Mouse (Mus musculus): ENCODE measurements around the gene Gdpd1. TPM values are rescaled to one million over a fixed set of nuclear protein-coding genes. Genes with fewer than 3 reads are reported as not detected.

Gdpd1 gene
- polyA plus RNA-seq, 1 experiment, result 1.9 TPM

DNA sequence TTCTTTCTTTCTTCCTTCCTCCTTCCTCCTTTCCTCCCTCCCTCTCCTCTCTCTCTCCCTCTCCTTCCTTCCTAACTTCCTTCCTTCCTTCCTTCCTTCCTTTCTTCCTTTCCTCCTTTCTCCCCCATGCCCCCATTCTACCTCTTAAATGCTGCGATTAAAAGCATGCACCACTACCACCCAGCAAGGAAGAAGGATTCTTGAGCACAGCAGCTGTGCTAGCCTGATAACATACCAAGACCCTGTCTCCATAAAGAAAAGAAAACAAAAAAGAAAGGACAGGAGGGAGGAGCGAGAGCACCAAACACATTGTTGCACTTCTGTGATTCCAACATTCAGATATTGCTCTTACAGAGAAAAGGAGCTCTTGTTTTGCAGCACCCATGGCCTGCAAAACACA is 13.3 kb upstream of the Gdpd1 start:
- no peak for DNase-seq (ENCODE audit: low read depth in 1 of 2, low spot score in 2 of 2)
- TF ChIP-seq CTCF (IDR thresholded peaks at IDR 0.05; ENCODE audit: extremely low read depth, insufficient read depth, insufficient read length, insufficient replicate concordance) (no peak), POLR2A (IDR thresholded peaks at IDR 0.05; ENCODE audit: low read depth, low read length) (no peak)
- Histone ChIP-seq H3K4me1 (ENCODE audit: control insufficient read depth, insufficient read depth, insufficient read length) (peaks cover 11% of the 10 kb centered on the region), H3K36me3 (ENCODE audit: control insufficient read depth, insufficient read depth, low read length) (peaks cover 4% of the 10 kb centered on the region), H3K4me3 (ENCODE audit: extremely low read depth, insufficient read depth, insufficient read length) (no peak overlapping the region), H3K27ac (ENCODE audit: insufficient read depth, low read length) (no peak overlapping the region), H3K27me3 (ENCODE audit: control insufficient read depth, insufficient read depth, low read length) (no peaks in the 10 kb centered on the region)
- 45% methylated on average over 2 of the region's 2 CpGs for WGBS

DNA sequence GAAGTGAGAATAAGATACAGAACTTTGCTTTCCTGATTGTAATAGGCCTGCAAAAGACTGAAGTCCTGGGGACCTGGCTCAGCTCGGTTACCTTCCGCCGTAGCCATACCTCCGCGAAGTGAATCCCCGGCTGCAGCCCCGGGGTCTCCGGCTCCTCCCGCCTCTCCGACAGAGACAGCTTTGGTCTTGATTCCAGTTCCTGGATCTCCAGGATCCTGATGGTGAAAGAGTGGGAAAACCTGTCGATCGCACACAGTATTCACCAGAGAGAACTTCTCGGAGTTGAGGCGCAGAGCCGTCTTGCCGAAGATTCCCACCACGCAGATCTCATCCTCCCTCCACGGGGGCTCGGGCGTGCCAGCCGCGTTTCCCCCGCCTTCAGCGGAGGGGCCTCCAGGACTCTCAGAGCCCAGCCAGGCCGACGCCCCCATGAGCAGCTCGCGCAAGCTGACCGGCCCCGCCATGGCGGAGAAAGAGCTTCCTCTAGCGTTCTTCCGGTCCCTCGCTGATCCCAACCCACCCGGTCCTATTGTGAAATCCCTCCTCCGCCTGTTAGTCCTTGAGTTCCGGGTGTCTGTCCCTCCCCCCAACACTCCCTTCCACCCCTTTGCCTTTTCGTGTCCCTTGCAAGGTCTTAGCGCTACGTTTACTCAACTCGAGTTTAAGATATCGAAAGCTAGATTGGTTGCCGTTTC is 12.6 kb upstream of the Gdpd1 start, which contains the start of gene Smg8:
Smg8 (minus strand) TSS at position 485 of the 695 bp plus-strand sequence.
- peak; percentile 68; the same call in 1 of the 2 replicates for TF ChIP-seq POLR2A (IDR thresholded peaks at IDR 0.05; ENCODE audit: low read depth, low read length)
- TF ChIP-seq CTCF (IDR thresholded peaks at IDR 0.05; ENCODE audit: extremely low read depth, insufficient read depth, insufficient read length, insufficient replicate concordance), result no peak
- Histone ChIP-seq H3K27me3 (ENCODE audit: control insufficient read depth, insufficient read depth, low read length) (no peaks in the 10 kb centered on the region), H3K36me3 (ENCODE audit: control insufficient read depth, insufficient read depth, low read length) (peaks cover 9% of the 10 kb centered on the region), H3K27ac (ENCODE audit: insufficient read depth, low read length) (peak within 1 kb of the TSS; percentile 48), H3K4me3 (ENCODE audit: extremely low read depth, insufficient read depth, insufficient read length) (peak within 1 kb of the TSS; percentile 93), H3K4me1 (ENCODE audit: control insufficient read depth, insufficient read depth, insufficient read length) (peaks cover 11% of the 10 kb centered on the region)
- peak; percentile 73 to 74 for DNase-seq (ENCODE audit: low read depth in 1 of 2, low spot score in 2 of 2)
- under 1% methylated on average over 43 of the region's 43 CpGs for WGBS

DNA sequence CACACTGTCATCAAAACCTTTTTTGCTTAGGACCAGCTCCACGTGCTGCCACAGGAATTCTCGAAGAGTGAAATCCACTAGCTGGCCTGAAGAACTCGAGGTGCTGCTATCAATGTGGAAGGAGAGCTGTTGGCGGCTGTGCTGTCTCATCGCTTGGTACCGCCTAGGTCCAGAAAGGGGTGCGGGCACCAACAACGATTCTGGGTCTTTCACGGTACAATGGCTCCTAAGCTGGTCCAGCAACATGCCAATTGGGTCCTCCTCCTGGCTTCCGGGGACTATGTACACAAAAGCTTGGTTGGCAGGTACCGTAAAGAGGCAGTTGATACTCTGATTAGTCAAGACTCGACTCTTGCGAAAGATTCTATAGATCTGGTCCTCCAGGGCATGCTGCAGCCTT is 11.6 kb upstream of the Gdpd1 start:
- no peak for TF ChIP-seq CTCF (IDR thresholded peaks at IDR 0.05; ENCODE audit: extremely low read depth, insufficient read depth, insufficient read length, insufficient replicate concordance)
- no peak overlapping the region for H3K27ac ChIP-seq (ENCODE audit: insufficient read depth, low read length)
- H3K27me3 ChIP-seq (ENCODE audit: control insufficient read depth, insufficient read depth, low read length), result no peaks in the 10 kb centered on the region
- no peak for DNase-seq (ENCODE audit: low read depth in 1 of 2, low spot score in 2 of 2)
- WGBS, result 91% methylated on average over 13 of the region's 13 CpGs
- peaks cover 11% of the 10 kb centered on the region for H3K36me3 ChIP-seq (ENCODE audit: control insufficient read depth, insufficient read depth, low read length)
- H3K4me1 ChIP-seq (ENCODE audit: control insufficient read depth, insufficient read depth, insufficient read length), result peaks cover 11% of the 10 kb centered on the region
- H3K4me3 ChIP-seq (ENCODE audit: extremely low read depth, insufficient read depth, insufficient read length), result peak overlapping the region; percentile 2; the same call in 1 of the 2 replicates

- no peak overlapping the region for H3K4me3 ChIP-seq (ENCODE audit: extremely low read depth, insufficient read depth, insufficient read length)
- peaks cover 11% of the 10 kb centered on the region for H3K4me1 ChIP-seq (ENCODE audit: control insufficient read depth, insufficient read depth, insufficient read length)
- WGBS, result 95% methylated on average over 1 of the region's 1 CpGs
- H3K27ac ChIP-seq (ENCODE audit: insufficient read depth, low read length), result no peak overlapping the region
- DNase-seq (ENCODE audit: low read depth in 1 of 2, low spot score in 2 of 2), result no peak
- no peaks in the 10 kb centered on the region for H3K27me3 ChIP-seq (ENCODE audit: control insufficient read depth, insufficient read depth, low read length)
- peaks cover 20% of the 10 kb centered on the region for H3K36me3 ChIP-seq (ENCODE audit: control insufficient read depth, insufficient read depth, low read length)
- TF ChIP-seq CTCF (IDR thresholded peaks at IDR 0.05; ENCODE audit: extremely low read depth, insufficient read depth, insufficient read length, insufficient replicate concordance) (no peak), POLR2A (IDR thresholded peaks at IDR 0.05; ENCODE audit: low read depth, low read length) (no peak)
Observed at GRCm38 (mm10) chr11:87083712-87084111, 9.8 kb upstream of the Gdpd1 start.

DNA sequence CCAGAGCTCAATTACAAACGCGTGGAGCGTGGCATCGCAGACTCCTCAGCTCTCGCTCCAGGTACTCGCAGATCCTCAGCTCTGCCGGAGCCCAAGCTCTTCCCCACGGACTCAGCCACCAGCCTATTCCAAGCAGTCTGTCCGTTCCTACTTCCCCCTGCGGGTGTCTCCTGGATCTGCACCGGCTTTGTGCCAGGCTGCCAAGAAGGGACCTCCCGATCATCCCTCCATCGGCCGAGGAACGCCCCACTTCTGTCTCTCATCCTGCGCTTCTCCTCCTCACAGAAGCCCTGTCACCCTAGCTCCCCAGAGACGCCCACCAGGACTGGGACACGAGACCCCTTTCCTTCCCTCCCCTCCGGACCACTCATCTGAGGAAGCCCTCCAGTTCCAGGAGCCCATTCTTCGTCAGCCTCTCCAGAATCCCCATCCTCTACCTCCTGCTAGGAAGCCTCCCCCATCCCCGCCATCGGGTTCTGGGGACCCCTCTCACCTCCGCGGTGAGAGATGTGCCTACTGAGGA is 458 bp downstream of the Gdpd1 start:
- Histone ChIP-seq H3K4me3 (ENCODE audit: extremely low read depth, insufficient read depth, insufficient read length) (peak overlapping the region; percentile 59), H3K27me3 (ENCODE audit: control insufficient read depth, insufficient read depth, low read length) (no peaks in the 10 kb centered on the region), H3K4me1 (ENCODE audit: control insufficient read depth, insufficient read depth, insufficient read length) (peaks cover 4% of the 10 kb centered on the region; the same call in 1 of the 2 replicates), H3K36me3 (ENCODE audit: control insufficient read depth, insufficient read depth, low read length) (peaks cover 3% of the 10 kb centered on the region), H3K27ac (ENCODE audit: insufficient read depth, low read length) (no peak overlapping the region)
- DNase-seq (ENCODE audit: low read depth in 1 of 2, low spot score in 2 of 2), result no peak
- 8% methylated on average over 24 of the region's 24 CpGs for WGBS
- no peak for TF ChIP-seq POLR2A (IDR thresholded peaks at IDR 0.05; ENCODE audit: low read depth, low read length)
- no peak for TF ChIP-seq CTCF (IDR thresholded peaks at IDR 0.05; ENCODE audit: extremely low read depth, insufficient read depth, insufficient read length, insufficient replicate concordance)

DNA sequence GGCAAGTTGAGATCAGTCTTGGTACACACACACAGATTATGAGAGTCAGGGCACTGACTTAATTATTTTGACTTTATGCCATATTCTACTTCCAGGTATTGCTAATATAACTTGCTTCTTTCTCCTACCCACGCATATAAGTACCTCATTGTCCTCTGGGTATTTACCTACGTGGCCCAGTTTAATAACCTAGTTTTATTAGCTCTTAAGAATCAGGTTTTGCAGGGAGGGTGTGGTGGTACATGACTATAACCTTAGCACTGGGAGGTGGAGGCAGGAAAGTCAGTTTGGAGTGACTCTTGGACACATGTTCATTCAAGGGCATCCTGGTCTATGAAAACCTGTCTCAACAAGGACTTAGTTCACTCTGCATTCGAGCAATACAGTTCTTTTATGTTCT is 11.8 kb downstream of the Gdpd1 start:
- WGBS, result 73% methylated on average over 3 of the region's 3 CpGs
- Histone ChIP-seq H3K4me1 (ENCODE audit: control insufficient read depth, insufficient read depth, insufficient read length) (no peaks in the 10 kb centered on the region), H3K27me3 (ENCODE audit: control insufficient read depth, insufficient read depth, low read length) (no peaks in the 10 kb centered on the region), H3K27ac (ENCODE audit: insufficient read depth, low read length) (no peak overlapping the region), H3K36me3 (ENCODE audit: control insufficient read depth, insufficient read depth, low read length) (no peaks in the 10 kb centered on the region), H3K4me3 (ENCODE audit: extremely low read depth, insufficient read depth, insufficient read length) (no peak overlapping the region)
- no peak for DNase-seq (ENCODE audit: low read depth in 1 of 2, low spot score in 2 of 2)
- TF ChIP-seq CTCF (IDR thresholded peaks at IDR 0.05; ENCODE audit: extremely low read depth, insufficient read depth, insufficient read length, insufficient replicate concordance), result no peak
- no peak for TF ChIP-seq POLR2A (IDR thresholded peaks at IDR 0.05; ENCODE audit: low read depth, low read length)

- Histone ChIP-seq H3K4me3 (ENCODE audit: extremely low read depth, insufficient read depth, insufficient read length) (no peak overlapping the region), H3K4me1 (ENCODE audit: control insufficient read depth, insufficient read depth, insufficient read length) (no peaks in the 10 kb centered on the region), H3K27ac (ENCODE audit: insufficient read depth, low read length) (no peak overlapping the region), H3K27me3 (ENCODE audit: control insufficient read depth, insufficient read depth, low read length) (no peaks in the 10 kb centered on the region), H3K36me3 (ENCODE audit: control insufficient read depth, insufficient read depth, low read length) (no peaks in the 10 kb centered on the region)
- TF ChIP-seq POLR2A (IDR thresholded peaks at IDR 0.05; ENCODE audit: low read depth, low read length), result no peak
- no peak for TF ChIP-seq CTCF (IDR thresholded peaks at IDR 0.05; ENCODE audit: extremely low read depth, insufficient read depth, insufficient read length, insufficient replicate concordance)
- WGBS, result 88% methylated on average over 2 of the region's 2 CpGs
- no peak for DNase-seq (ENCODE audit: low read depth in 1 of 2, low spot score in 2 of 2)
Observed at GRCm38 (mm10) chr11:87060410-87060809, 13.5 kb downstream of the Gdpd1 start.

All from spleen, adult 2 months (tissue).